Mouse (Mus musculus) erythroblast, embryonic 14.5 days (primary cell): Measurements from ENCODE around the gene Ccdc38.

ENCODE experiments used
- GATA1 ChIP-seq: IDR thresholded peaks from 2 replicates; pipeline ENCODE4 v1.6.1; 2012; ENCODE audit warnings: low read length, inconsistent platforms, mixed read lengths
- TAL1 ChIP-seq: IDR thresholded peaks from 3 replicates; pipeline ENCODE4 v1.6.1; 2012; ENCODE audit warnings: low read length, inconsistent platforms, mixed read lengths

- TF ChIP-seq GATA1 (no peak), TAL1 (no peak)
These were observed 52.0 kb downstream of the Ccdc38 start for GRCm38 (mm10) chr10:93592456-93592855.
